In genomic region chr7:48812358-48812757, GRCm38 (mm10) we compare ENCODE assay signal across 22 mouse cellular contexts. TPM values are rescaled to one million over a fixed set of nuclear protein-coding genes. Genes with fewer than 3 reads are reported as not detected.
DNase-seq lines count a peak whose midpoint lies in the region; ATAC-seq and TF ChIP-seq lines count a peak whose summit lies in the region.
"Had no signal": no experiment of that assay in that cellular context is flagged by ENCODE, and none has a peak within 500 bp of the region (broad histone marks: within the 10 kb centered on the region; RNA-seq: fewer than 3 reads in every experiment).

No protein-coding gene starts in this region.

- no peak overlapping the region for H3K27ac ChIP-seq in heart, adult 2 months
- no peak overlapping the region for H3K27ac ChIP-seq in liver, embryonic 14.5 days
- H3K27ac ChIP-seq in liver, embryonic 11.5 days (ENCODE audit: low read depth, low read length), result no peak overlapping the region
- no peak overlapping the region for H3K27ac ChIP-seq in midbrain, postnatal 0 days (ENCODE audit: low read depth, low read length)
- no peak overlapping the region for H3K27ac ChIP-seq in midbrain, embryonic 13.5 days
- H3K27ac ChIP-seq: embryonic facial prominence, embryonic 15.5 days; heart, embryonic 15.5 days had no signal

- ATAC-seq in liver, embryonic 14.5 days (ENCODE audit: insufficient read depth), result no peak
- ATAC-seq in liver, embryonic 11.5 days (replicated peaks; ENCODE audit: low FRiP score), result no peak
- ATAC-seq in midbrain, postnatal 0 days (ENCODE audit: low FRiP score), result no peak
- ATAC-seq in midbrain, embryonic 13.5 days, result no peak
- ATAC-seq in erythroblast, adult 5-6 weeks (replicated peaks; ENCODE audit: low FRiP score, poor library complexity, severe bottlenecking), result no peak
- ATAC-seq: midbrain, embryonic 16.5 days had no signal

- H3K4me1 ChIP-seq in heart, adult 2 months (ENCODE audit: control insufficient read depth, insufficient read depth, low read length), result no peaks in the 10 kb centered on the region
- H3K4me1 ChIP-seq in liver, embryonic 14.5 days (replicated peaks; ENCODE audit: control insufficient read depth in 2 of 2, insufficient read depth in 2 of 2, low read length in 1 of 2), result no peaks in the 10 kb centered on the region
- no peaks in the 10 kb centered on the region for H3K4me1 ChIP-seq in liver, embryonic 11.5 days (replicated peaks; ENCODE audit: control insufficient read depth, insufficient read depth, low read length)
- H3K4me1 ChIP-seq in midbrain, postnatal 0 days (ENCODE audit: insufficient read depth, low read length), result no peaks in the 10 kb centered on the region
- H3K4me1 ChIP-seq in midbrain, embryonic 13.5 days (replicated peaks), result no peaks in the 10 kb centered on the region
- H3K4me1 ChIP-seq: embryonic facial prominence, embryonic 15.5 days had no signal

- no peak for DNase-seq in heart, adult 2 months
- no peak for DNase-seq in heart, adult 11 months
- no peak for DNase-seq in liver, embryonic 14.5 days (ENCODE audit: low read depth in 3 of 3, low spot score in 3 of 3)
- DNase-seq in liver, embryonic 11.5 days (ENCODE audit: low spot score), result no peak
- no peak for DNase-seq in midbrain, postnatal 0 days (ENCODE audit: low spot score)
- DNase-seq: adrenal gland, postnatal 36 days; cerebellum, adult 18-20 months; cerebellum, postnatal 25 days; heart, adult 18-20 months; kidney, adult 8-10 months; kidney, postnatal 25 days; right cerebral cortex, postnatal 4 days; thymus, postnatal 25 days had no signal

- H3K4me3 ChIP-seq in heart, adult 2 months, result no peak overlapping the region
- no peak overlapping the region for H3K4me3 ChIP-seq in liver, embryonic 14.5 days (ENCODE audit: insufficient read depth in 1 of 2, low read depth in 2 of 2, low read length in 2 of 2)
- no peak overlapping the region for H3K4me3 ChIP-seq in liver, embryonic 11.5 days (ENCODE audit: low read depth, low read length)
- no peak overlapping the region for H3K4me3 ChIP-seq in midbrain, postnatal 0 days (ENCODE audit: low read depth, low read length)
- H3K4me3 ChIP-seq in midbrain, embryonic 13.5 days (replicated peaks), result no peak overlapping the region
- H3K4me3 ChIP-seq: embryonic facial prominence, embryonic 15.5 days; heart, embryonic 15.5 days had no signal

- H3K9ac ChIP-seq in heart, adult 2 months (ENCODE audit: low read depth, low read length), result no peak overlapping the region
- H3K9ac ChIP-seq in liver, embryonic 14.5 days (replicated peaks), result no peak overlapping the region
- H3K9ac ChIP-seq in liver, embryonic 11.5 days (ENCODE audit: low read depth, low read length), result no peak overlapping the region
- no peak overlapping the region for H3K9ac ChIP-seq in midbrain, postnatal 0 days (replicated peaks; ENCODE audit: low read length, poor library complexity, severe bottlenecking)
- H3K9ac ChIP-seq in midbrain, embryonic 13.5 days (replicated peaks), result no peak overlapping the region
- H3K9ac ChIP-seq: embryonic facial prominence, embryonic 15.5 days; heart, embryonic 15.5 days had no signal

- intact Hi-C loops in heart, adult 2 months (cut with DNase I), result loop anchor here (1.0 to 10.0 kb wide), 2 partner anchors 64 to 312 kb away; no protein-coding TSS in a partner anchor

- no peaks in the 10 kb centered on the region for H3K9me3 ChIP-seq in liver, embryonic 14.5 days (ENCODE audit: control insufficient read depth, low read length)
- no peaks in the 10 kb centered on the region for H3K9me3 ChIP-seq in liver, embryonic 11.5 days (ENCODE audit: control insufficient read depth, low read length)
- H3K9me3 ChIP-seq in midbrain, postnatal 0 days (ENCODE audit: low read length), result no peaks in the 10 kb centered on the region
- no peaks in the 10 kb centered on the region for H3K9me3 ChIP-seq in midbrain, embryonic 13.5 days
- H3K9me3 ChIP-seq: embryonic facial prominence, embryonic 15.5 days; heart, embryonic 15.5 days had no signal

- TF ChIP-seq POLR2A in heart, adult 2 months (IDR thresholded peaks at IDR 0.05; ENCODE audit: insufficient read depth, low read depth, low read length), result no peak

- no peaks in the 10 kb centered on the region for H3K79me2 ChIP-seq in heart, adult 2 months (replicated peaks; ENCODE audit: control insufficient read depth, insufficient read depth, low read length)

- no peaks in the 10 kb centered on the region; the same call in 1 of the 2 replicates for H3K36me3 ChIP-seq in heart, adult 2 months (ENCODE audit: control insufficient read depth, insufficient read depth, low read length)
- peaks cover 4% of the 10 kb centered on the region for H3K36me3 ChIP-seq in liver, embryonic 14.5 days (replicated peaks; ENCODE audit: control insufficient read depth, insufficient read depth, low read depth)
- peaks cover 8% of the 10 kb centered on the region; the same call in 1 of the 2 replicates for H3K36me3 ChIP-seq in liver, embryonic 11.5 days (ENCODE audit: control insufficient read depth, insufficient read depth, low read length)
- H3K36me3 ChIP-seq in midbrain, postnatal 0 days (ENCODE audit: insufficient read depth, low read length), result peaks cover 39% of the 10 kb centered on the region; the same call in 1 of the 2 replicates
- H3K36me3 ChIP-seq in midbrain, embryonic 13.5 days, result peaks cover 57% of the 10 kb centered on the region

- no peaks in the 10 kb centered on the region for H3K27me3 ChIP-seq in heart, adult 2 months (ENCODE audit: control insufficient read depth, insufficient read depth, low read length)
- H3K27me3 ChIP-seq in liver, embryonic 14.5 days (ENCODE audit: control insufficient read depth, insufficient read depth, low read length), result no peaks in the 10 kb centered on the region
- H3K27me3 ChIP-seq in liver, embryonic 11.5 days (replicated peaks; ENCODE audit: control insufficient read depth, insufficient read depth, low read length), result no peaks in the 10 kb centered on the region
- H3K27me3 ChIP-seq in midbrain, postnatal 0 days (ENCODE audit: insufficient read depth, low read length), result no peaks in the 10 kb centered on the region
- H3K27me3 ChIP-seq in midbrain, embryonic 13.5 days, result no peaks in the 10 kb centered on the region
- H3K27me3 ChIP-seq: CH12.LX; embryonic facial prominence, embryonic 15.5 days; heart, embryonic 15.5 days had no signal

- TF ChIP-seq EP300 in heart, adult 2 months (IDR thresholded peaks at IDR 0.05; ENCODE audit: insufficient read depth, low read depth, low read length), result 0 out of 2 replicates have a peak, but pooled peaks have one; percentile 60
- TF ChIP-seq EP300 in liver, embryonic 14.5 days (IDR thresholded peaks at IDR 0.05; ENCODE audit: low read depth), result no peak

- peak; percentile 67 for TF ChIP-seq CTCF in heart, adult 2 months (IDR thresholded peaks at IDR 0.05)
- 0 out of 2 replicates have a peak, but pooled peaks have one; percentile 6 for TF ChIP-seq CTCF in liver, embryonic 14.5 days (IDR thresholded peaks at IDR 0.05; ENCODE audit: low read depth)
- peak; percentile 42 for TF ChIP-seq CTCF in midbrain, postnatal 0 days (IDR thresholded peaks at IDR 0.05)

- H3K4me2 ChIP-seq in liver, embryonic 14.5 days (ENCODE audit: low read depth), result no peak overlapping the region
- no peak overlapping the region for H3K4me2 ChIP-seq in liver, embryonic 11.5 days
- no peak overlapping the region for H3K4me2 ChIP-seq in midbrain, postnatal 0 days (ENCODE audit: low read depth, low read length, poor library complexity, severe bottlenecking)
- H3K4me2 ChIP-seq in midbrain, embryonic 13.5 days (replicated peaks), result no peak overlapping the region
- H3K4me2 ChIP-seq: embryonic facial prominence, embryonic 15.5 days; heart, embryonic 15.5 days had no signal

RNA-seq across cellular contexts. Expression of gene Zdhhc13, which starts 23.6 kb away (rescaled TPM):
- total RNA-seq in heart, adult 2 months (2021), result 10 to 100 TPM; 10.9 to 11.0 TPM
- 7.1 and 15.1 TPM in 2 replicates for polyA plus RNA-seq in heart, adult 2 months (2012; rRNA removed)
- 9.4 and 9.5 TPM in 2 replicates for polyA plus RNA-seq in liver, embryonic 14.5 days (2012; rRNA removed)
- 13.5 and 14.8 TPM in 2 replicates for polyA plus RNA-seq in liver, embryonic 14.5 days (2014; fragmentation: Nextera tagmentation; extraction: Ambion mirVana)
- polyA plus RNA-seq in liver, embryonic 11.5 days (2014; fragmentation: Nextera tagmentation; extraction: Ambion mirVana), result 32.1 and 34.3 TPM in 2 replicates
- total RNA-seq in midbrain, postnatal 0 days (2014; rRNA removed), result 37.3 and 43.0 TPM in 2 replicates
- 21.2 and 24.3 TPM in 2 replicates for polyA plus RNA-seq in midbrain, postnatal 0 days (2015; fragmentation: Nextera tagmentation; extraction: Ambion mirVana)
- polyA plus RNA-seq in midbrain, embryonic 13.5 days (2015; fragmentation: Nextera tagmentation; extraction: Ambion mirVana), result 38.5 and 39.8 TPM in 2 replicates
- total RNA-seq in erythroblast, adult 5-6 weeks (2015; ENCODE audit: low replicate concordance), result 11.7 and 21.1 TPM in 2 replicates
- 6.0 and 10.0 TPM in 2 replicates for total RNA-seq in erythroblast, adult 5-6 weeks (2017; ENCODE audit: low replicate concordance)

RNA-seq across cellular contexts. Expression of gene Csrp3, which starts 35.5 kb away (rescaled TPM):
- 1,000 to 10,000 TPM; 1,931 to 2,301 TPM for total RNA-seq in heart, adult 2 months (2021)
- polyA plus RNA-seq in heart, adult 2 months (2012; rRNA removed), result 773 and 781 TPM in 2 replicates
- polyA plus RNA-seq in liver, embryonic 14.5 days (2012; rRNA removed), result 0.07 TPM in 1 of 2 replicates, not detected in the other
- 0.30 TPM in 1 of 2 replicates, not detected in the other for polyA plus RNA-seq in liver, embryonic 14.5 days (2014; fragmentation: Nextera tagmentation; extraction: Ambion mirVana)
- polyA plus RNA-seq in liver, embryonic 11.5 days (2014; fragmentation: Nextera tagmentation; extraction: Ambion mirVana), result 5.1 and 14.4 TPM in 2 replicates
- total RNA-seq in midbrain, postnatal 0 days (2014; rRNA removed), result 0.42 TPM in 1 of 2 replicates, not detected in the other
- 0.20 and 0.23 TPM in 2 replicates for polyA plus RNA-seq in midbrain, postnatal 0 days (2015; fragmentation: Nextera tagmentation; extraction: Ambion mirVana)
- polyA plus RNA-seq in midbrain, embryonic 13.5 days (2015; fragmentation: Nextera tagmentation; extraction: Ambion mirVana), result 0.19 TPM in 1 of 2 replicates, not detected in the other
- total RNA-seq in erythroblast, adult 5-6 weeks (2015; ENCODE audit: low replicate concordance), result 6.7 and 11.0 TPM in 2 replicates
- total RNA-seq in erythroblast, adult 5-6 weeks (2017; ENCODE audit: low replicate concordance), result 3.0 TPM in 1 of 2 replicates, not detected in the other
- total RNA-seq: adrenal gland, postnatal 36 days; layer of hippocampus, postnatal 10 days; neutrophil, adult 5-6 weeks had no signal
- polyA plus RNA-seq: forebrain, embryonic 11.5 days; midbrain, embryonic 16.5 days had no signal

Comparison
In these comparisons a context has a peak if more than half of its experiments do, and no peak if none do; other contexts are left out.
1. CTCF ChIP-seq: peak in every context shown above with its lines; median percentile 67 in heart, adult 2 months; 42 in midbrain, postnatal 0 days; 6 in liver, embryonic 14.5 days.
2. RNA of gene Csrp3, which starts 35.5 kb away (polyA plus RNA-seq): 773 to 781 TPM in heart, adult 2 months; 5.1 to 14.4 TPM in liver, embryonic 11.5 days, 0.07 to 0.30 TPM in liver, embryonic 14.5 days, 0.20 to 0.23 TPM in midbrain, postnatal 0 days and 0.19 TPM in midbrain, embryonic 13.5 days; every median in the first group is over 10 times any median in the second.